Mouse (Mus musculus): ENCODE measurements around the gene Nrxn1.

GRCm38 (mm10) chr17:90435371-90435770 lies 657.5 kb downstream of the Nrxn1 start:
- TF ChIP-seq POLR2A (IDR thresholded peaks at IDR 0.05; ENCODE audit: insufficient read length, low read depth) (no peak), USF1 (IDR thresholded peaks at IDR 0.05; ENCODE audit: low read depth) (no peak), MYOD1 (IDR thresholded peaks at IDR 0.05; ENCODE audit: control insufficient read depth in 1 of 3, insufficient read length in 2 of 3, low read depth in 2 of 3) (no peak), MAX (IDR thresholded peaks at IDR 0.05; ENCODE audit: low read depth) (no peak), E2F4 (IDR thresholded peaks at IDR 0.05; ENCODE audit: insufficient read depth) (no peak), CEBPB (IDR thresholded peaks at IDR 0.05; ENCODE audit: insufficient read depth, poor library complexity, severe bottlenecking) (no peak), POLR2AphosphoS2 (IDR thresholded peaks at IDR 0.05; ENCODE audit: insufficient read length, low read depth) (no peak), MYOG (IDR thresholded peaks at IDR 0.05; ENCODE audit: control insufficient read depth in 1 of 3, insufficient read depth in 1 of 3, insufficient read length in 2 of 3, low read depth in 2 of 3) (no peak), TCF12 (IDR thresholded peaks at IDR 0.05; ENCODE audit: insufficient read depth, poor library complexity, severe bottlenecking) (no peak), SRF (IDR thresholded peaks at IDR 0.05; ENCODE audit: control insufficient read depth, insufficient read length, low read depth) (no peak), REST (IDR thresholded peaks at IDR 0.05; ENCODE audit: insufficient read depth, insufficient read length) (no peak)
